Mouse (Mus musculus) ovary, adult 18-20 months (tissue): ENCODE results near the gene Tuba1c.

Experiments
- DNase-seq: peaks from one replicate; pipeline ENCODE4 v3.0.0; 2022; ENCODE audit warnings: low spot score, mixed read lengths

Tuba1c gene

DNA sequence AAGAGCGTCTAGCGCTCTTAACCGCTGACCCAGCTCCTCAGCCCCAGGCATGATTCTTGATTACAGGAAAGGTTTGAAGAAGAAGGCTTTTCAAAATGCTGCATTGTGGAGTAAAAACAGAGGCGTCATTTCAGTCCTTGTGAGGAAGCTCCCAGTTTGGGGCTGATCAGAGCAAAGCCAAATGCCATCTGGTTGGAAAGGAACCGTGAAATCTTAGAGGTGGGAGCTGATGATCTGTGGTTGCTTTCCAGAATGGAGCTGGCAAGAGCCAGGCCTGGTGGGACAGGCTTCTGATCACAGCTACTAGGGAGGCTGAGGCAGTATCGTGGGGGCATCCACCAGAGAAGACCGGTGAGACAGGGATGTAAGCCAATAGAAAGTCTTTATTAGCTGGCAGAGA lies 32.9 kb upstream of the Tuba1c start:
- DNase-seq: no peak

DNA sequence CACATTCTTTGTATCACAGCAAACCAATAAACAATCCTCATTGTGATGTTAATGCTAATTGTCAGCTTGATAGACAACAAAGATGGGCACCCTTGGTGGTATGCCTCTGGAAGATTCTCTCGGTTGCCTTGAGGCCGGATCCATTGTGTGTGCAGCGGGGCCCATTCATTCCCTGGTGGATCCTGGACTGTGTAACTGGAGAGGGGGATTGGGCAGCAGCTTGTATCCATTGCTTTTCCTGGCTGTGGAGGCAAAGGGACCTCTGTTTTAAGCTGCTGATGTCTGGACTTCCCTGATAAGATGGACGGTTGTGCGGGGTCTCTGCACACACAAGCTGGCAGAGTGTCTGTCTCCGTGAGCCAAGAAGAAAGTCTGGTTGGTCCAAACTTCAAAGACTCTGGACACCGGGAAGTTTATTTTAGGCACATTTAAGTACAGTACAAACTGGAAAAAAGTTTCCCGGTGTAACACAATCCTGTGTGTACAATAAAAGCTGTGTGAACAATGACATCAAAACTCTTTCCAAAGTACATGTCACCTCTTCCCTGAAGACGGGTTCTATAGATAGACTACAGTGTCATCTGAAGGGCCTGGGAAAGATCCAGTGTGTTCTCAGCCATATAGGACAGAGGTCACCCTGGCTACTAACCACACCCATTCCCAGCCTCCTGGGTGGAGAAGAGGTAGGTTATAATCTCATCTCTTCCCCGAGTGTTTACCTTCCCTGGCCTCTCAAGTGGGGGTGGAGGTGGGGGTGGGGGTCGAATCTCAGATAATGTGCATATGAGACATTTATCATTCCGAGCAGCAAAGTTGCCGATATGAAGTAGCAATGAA lies 31.5 kb upstream of the Tuba1c start:
- no peak for DNase-seq

DNA sequence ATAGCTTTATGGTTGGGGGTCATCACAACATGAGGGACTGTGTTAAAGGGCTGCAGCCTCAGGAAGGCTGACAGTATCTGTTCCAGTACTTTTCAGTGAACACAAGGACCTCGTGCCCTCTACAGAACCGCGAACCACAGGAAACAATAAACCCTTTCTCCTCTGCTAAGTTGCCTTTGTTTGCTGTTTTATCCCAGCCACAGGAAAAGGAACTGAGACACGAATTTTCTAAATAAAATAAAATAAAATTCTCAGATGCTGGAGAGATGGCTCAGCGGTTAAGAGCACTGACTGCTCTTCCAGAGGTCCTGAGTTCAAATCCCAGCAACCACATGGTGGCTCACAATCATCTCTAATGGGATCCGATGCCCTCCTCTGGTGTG lies 30.9 kb upstream of the Tuba1c start:
- DNase-seq: no peak

DNA sequence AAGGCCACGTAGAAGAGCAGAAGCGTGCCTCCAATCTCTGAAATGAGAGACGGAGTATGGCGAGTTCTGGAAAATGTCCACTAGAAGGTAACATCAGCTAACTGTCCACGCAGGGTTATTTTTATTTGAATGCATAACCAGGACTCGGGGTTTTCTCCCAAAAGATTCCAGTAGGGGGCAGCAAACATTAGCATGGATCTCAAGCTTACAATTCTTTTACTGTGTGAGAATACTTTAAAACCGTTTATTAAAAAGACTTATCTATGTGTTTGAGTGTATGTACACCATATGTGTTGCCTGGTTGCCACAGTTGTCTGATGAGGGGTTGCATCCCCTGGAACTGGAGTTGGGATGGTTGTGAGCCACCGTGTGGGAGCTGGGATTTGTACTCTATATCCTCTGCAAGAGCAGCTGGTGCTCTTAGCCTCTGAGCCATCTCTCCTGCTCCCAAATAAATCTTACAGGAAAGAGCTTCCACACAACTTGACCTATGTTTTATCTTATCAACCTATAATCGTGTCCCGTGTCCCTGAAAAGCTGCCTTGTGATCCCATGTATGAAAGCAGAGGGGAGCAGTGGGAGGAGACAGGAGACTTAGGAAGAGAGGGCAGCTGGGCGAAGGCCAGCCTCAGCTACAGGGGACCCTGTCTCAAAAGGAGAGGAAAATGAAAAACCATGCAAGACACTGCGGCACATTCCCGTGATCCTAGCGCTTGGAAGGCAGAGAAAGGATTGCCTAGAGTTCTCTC lies 29.0 kb upstream of the Tuba1c start:
- no peak for DNase-seq

DNA sequence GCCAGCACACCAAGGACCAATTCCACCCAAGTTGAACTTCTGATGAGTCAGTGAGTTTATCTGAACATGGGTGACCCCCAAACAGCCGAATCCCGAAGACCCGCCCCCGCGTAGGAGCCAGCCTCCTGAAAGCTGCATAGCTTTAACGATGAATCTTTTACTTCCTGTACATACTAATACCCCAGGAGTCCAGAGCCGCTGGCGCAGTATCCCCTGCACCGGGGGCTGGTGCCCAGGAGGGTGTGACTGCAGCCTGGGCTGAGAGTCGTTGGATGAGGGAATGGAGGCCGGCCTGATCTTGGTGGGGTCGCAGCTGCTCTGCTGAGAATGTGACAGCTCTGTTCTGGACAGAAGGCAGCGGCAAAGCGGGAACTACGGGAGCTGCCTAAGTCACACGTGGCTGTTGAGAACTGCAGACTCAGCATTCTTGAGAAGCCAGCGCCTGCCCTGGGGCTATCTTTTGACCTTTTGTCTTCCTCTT lies 28.2 kb upstream of the Tuba1c start:
- no peak for DNase-seq

DNA sequence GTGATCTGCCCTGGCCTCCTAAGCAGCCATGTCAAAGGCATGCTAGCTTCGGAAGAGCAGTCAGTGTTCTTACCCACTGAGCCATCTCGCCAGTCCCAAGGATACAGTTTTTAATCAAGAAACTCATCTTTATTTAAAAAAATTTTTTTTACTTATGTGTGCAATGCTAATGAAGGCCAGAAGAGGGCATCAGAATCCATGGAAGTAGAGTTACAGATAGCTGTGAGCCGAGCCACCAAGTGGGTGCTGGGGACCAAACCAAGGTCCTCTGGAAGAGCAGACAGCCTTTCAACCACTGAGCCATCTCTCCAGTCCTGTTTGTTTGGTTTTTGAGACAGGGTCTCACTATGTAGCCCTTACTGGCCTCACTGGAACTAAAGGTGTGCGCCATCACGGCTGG lies 26.1 kb upstream of the Tuba1c start:
- no peak for DNase-seq

DNA sequence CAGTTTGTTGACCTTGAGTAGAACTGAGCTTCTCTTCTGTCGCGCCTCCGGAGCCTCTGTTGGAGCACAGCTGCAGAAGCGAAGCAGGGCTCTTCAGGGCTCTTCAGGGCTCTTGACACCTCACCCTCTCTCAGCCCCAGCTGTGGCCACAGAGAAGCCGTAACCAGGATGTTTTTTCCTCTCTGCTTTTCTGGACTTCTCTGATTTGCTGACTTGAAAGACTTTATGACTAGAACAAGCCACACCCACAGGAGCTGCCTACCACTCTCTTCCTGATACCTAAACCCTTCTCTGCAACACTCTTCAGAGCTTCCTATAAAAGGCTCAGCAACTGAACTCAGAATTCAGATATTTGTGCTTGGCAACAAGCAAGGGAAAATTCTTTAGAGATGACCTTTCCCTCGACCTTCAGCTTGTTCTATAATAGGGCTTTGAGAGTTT lies 20.9 kb upstream of the Tuba1c start:
- no peak for DNase-seq

DNA sequence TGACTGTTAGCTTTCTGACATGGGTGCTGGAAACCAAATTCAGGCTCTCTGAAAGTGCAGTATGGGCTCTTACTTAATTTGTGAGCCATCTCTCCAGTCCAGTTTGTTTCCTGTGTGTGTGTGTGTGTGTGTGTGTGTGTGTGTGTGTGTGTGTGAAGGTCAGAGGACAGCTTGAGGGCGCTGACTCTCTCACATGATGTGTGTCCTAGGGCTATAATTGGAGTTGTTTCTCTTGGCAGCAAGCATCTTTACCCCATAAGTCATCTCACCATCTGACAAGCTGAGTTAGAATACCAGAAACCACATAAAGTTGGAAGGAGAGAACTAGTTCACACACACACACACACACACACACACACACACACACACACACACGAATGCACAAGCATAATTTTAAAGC lies 18.8 kb upstream of the Tuba1c start:
- DNase-seq: no peak

DNA sequence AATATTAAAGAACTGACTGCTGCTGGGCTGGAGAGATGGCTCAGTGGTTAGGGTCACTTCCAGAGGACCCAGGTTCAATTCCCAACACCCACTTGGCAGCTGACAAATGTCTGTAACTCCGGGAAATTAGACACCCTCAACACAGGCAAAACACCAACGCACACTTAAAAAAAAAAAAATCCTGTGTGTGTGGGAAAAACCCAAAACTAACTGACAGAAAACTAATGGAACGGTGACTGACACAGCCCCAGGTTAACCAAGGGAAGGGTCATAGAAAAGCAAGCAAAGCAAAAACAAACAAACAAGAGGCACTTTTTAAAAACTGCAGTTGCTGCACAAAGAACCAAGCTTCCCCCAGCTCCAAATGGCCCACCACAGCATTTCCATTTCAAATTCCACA lies 17.7 kb upstream of the Tuba1c start:
- no peak for DNase-seq

DNA sequence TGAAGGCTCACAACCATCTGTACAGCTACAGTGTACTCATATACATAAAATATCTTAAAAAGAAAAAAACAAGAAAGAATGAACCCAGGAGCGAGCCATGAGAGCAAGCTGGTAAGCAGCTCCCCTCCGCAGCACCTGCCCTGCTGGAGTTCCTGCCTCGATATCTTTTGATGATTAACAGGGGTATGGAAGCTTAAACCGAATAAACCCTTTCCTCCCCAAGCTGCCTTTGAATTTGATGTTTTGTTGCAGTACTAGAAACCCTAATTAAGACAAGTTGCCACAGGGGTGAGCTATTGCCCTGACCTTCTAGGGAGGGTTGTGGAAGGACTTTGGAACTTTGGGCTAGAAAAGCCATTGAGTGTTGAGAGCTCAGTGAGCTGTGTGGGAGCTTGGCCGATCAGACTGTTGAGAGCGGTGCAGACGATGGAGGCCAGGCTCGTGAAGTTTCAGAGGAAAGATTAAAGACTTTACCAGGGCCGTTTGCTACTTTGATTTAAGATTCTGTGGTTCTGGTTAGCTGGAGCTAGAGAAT lies 15.1 kb upstream of the Tuba1c start:
- DNase-seq: no peak

DNA sequence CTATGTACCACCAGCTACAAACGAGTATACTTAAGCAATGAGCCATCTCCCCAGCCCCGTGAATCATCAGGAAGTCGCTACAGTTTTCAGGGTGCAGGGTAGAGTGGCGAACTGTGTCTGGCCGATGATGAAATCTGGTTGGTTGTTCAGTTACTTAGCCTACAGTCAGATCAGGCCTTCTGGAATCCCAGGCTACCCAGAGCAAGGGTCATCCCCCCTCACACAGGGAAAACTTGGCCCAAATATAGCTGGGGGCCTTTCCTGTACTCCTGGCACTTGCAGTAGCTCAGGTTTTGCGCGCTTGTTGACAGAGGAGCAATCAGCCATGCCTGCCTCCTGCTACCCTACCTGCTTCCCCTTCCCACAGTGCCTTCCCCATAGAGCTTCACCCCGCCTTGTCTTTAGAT lies 12.3 kb upstream of the Tuba1c start:
- no peak for DNase-seq

DNA sequence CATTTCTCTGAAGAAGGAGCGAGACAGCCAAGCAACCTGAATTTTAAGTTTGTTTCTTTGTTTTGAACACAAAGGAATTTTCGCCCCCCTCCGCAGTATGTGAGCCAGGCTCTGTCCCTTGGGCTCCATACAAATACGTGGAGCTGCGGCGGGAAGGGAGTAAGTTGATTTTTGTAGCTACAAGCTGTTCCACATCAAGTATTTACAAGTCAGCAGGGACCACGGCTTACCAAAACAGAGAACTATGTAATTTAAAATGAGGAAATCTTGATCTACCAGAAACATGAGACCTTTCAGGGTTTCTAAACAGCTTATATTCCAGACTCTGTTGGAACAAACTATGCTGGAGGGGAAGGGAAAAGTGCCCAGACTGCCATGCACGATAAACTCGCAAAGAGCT lies 11.7 kb upstream of the Tuba1c start:
- DNase-seq: no peak

DNA sequence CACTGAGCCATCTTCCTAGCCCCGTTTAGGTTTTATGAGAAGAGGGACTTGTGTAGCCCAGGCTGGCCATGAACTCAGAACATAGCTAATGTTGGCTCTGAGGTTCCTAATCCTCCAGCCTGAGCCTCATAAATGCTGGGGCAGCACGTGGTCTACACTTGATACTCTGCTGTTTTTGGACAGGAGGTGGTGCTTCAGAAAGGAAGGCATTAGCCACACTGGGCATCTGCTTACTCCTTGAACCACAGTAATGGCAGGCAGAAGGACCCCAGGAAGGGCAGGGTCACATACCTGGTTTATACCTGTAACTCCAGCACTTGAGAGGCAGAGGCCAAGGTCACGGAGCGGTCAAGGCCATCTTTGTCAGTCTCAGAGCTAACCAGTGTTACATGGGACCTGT lies 11.1 kb upstream of the Tuba1c start:
- DNase-seq: no peak

DNA sequence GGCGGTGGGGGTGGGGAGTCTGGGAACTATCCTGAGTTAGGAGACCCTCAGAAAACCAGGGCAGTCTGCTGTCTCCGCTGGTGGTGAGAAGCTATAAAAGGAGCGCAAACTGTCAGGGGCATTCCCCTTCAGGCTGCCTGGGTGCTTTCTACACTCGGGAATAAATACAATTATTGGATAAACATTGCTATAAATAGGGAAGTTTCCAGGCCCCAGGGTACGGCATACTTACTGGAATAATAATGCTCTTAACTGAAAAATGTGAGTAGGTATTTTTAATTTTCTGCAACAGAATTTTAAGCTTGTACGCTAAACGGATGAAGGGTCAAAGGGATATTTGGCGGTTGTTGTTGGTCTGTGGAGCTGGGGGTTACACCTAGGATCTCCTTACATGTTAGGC lies 10.3 kb upstream of the Tuba1c start:
- DNase-seq: no peak

DNA sequence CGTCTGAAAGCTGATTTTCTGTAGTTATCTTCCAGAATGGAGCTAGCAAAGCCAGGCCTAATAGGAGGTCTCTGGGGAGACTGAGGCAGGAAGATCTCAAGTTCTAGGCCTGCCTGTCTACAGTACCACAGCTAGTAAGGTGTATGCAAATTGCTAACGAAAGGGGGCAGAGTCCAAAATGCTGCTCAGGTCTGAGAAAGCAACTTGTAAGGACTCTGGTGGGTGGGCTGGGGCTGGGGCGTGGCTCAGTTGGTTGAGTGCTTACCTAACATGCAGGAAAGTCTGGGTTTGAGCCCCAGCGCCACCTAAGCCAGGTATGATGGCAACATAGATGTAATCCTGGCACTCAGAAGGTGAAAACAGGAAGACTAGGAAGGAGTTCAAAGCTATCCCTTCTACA lies 9.5 kb upstream of the Tuba1c start:
- DNase-seq: no peak

DNA sequence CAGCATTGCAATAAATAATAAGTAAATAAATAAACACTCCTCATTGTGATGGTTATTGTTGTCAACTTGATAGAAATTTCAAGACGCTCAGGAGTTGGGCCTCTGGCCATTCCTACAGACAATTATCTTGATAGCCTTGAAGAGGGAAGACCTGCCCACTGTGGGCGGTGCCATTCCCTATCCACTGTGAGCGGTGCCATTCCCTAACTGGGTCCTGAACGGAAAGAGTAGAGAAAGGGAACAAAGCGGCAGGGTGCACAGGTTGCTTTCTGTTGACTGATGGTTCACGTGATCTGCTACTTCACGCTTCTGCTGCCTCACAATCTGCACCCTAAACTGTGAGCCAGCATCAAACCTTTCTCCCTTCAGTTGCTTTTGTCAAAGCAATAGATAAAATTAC lies 8.4 kb upstream of the Tuba1c start:
- DNase-seq: no peak

DNA sequence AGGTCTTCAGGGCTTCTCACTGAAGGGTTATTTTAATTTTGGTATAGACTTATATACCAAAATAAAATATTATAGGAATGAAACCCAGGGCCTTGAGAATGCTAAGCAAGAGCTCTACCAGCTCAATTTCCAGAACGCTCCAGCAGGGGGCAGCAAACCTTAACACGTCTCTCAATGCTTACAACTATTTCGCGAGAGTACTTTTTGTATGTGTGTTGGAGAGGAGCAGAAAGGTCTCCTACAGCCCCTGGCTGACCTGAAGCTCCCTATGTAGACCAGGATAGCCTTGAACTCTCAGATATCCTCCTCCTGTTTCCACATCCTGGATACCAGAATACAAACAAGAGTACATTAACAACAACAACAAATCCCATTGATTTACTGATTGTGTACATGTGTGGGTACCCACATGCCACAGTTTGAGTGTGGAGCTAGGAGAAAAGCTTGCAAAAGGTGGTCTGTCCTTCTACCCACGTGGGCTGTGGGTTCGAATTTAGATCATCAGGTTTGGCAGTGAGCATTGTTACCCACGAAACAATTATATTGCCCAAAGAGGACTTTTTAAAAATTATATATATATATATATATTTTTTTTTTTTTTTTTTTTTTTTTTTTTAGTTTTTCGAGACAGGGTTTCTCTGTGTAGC lies 4.9 kb upstream of the Tuba1c start:
- no peak for DNase-seq

DNA sequence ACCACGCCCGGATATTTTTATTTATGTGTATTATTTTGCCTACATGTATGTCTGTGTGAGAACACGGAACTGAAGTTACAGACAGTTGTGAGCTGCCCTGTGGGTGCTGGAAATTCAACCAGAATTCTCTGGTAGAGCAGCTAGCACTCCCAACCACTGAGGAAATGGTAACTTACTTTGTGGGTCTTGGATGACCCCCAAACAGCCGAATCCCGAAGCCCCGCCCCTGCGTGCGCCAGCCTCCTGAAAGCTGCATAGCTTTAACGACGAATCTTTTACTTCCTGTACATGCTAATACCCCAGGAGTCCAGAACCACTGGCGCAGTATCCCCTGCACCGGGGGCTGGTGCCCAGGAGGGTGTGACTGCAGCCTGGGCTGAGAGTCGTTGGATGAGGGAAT lies 4.3 kb upstream of the Tuba1c start:
- DNase-seq: no peak

DNA sequence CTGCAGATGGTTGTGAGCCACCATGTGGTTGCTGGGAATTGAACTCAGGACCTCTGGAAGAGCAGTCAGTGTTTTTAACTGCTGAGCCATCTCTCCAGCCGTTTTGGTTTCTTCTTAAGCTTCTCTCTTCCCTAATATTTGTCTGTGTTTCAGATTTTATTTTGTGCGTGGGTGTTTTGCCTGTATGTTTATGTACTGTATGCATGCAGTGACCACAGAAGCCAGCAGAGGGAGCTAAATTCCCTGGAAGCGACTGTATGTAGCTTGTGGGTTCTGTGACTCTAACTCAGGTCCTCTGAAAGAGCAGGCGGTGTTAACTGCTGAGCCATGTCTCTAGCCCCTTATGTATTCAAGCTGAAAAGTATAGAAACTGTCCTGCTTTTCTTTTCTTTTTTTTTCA lies 3.4 kb upstream of the Tuba1c start:
- DNase-seq: no peak

DNA sequence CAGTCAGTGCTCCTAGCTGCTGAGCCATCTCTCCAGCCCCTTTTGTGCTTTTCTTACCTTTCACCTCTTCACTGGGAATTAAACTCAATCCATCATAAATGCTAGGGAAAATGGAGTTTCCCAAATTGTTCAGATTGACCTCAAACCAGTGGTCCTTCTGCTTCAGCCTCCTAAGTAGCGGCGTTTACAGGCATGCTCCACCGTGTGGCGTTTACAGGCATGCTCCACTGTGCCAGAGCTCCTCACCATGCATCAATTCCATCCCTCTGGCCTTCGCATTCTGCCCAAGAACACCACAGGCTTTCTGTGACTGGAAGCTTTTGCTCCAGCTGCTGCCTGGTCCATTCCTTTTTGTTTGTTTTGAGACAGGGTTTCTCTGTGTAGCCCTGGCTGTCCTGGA lies 2.6 kb upstream of the Tuba1c start:
- no peak for DNase-seq

DNA sequence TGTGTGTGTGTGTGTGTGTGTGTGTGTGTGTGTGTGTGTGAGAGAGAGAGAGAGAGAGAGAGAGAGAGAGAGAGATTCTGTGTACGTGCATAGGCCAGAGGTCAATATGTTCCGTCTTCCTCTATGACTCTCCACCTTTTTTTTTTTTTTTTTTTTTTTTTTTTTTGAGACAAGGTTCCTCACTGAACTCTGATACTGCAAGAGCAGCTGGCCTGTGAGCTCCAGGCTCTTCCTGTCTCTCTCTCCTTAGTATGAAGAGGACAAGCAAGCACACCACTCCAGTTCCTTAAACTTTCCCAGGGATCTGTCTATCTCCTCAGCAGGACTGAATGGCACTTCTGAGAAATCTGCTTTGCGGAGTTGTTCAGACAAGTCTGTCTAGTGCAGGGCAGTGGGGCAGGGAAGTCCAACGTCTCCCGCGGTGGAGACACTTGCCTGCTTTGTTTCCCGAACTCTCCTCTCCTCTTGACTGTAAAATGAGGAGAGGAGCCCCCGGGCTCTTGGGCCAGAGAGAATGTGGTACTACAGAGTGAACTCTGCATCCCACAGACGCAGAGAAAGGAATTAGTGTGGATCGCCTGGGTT lies 725 bp upstream of the Tuba1c start:
- DNase-seq: no peak
